Mouse (Mus musculus) midbrain, embryonic 10.5 days (tissue): ENCODE results near the gene Cox6b2. TPM values are rescaled to one million over a fixed set of nuclear protein-coding genes. Genes with fewer than 3 reads are reported as not detected.
"Not testable (repeated sequence)": the region's sequence is repeated elsewhere in the genome, so short reads cannot be mapped to it uniquely, and the experiment has no call there.

ENCODE experiments used
- DNase-seq: peaks from one replicate; pipeline ENCODE4 v3.0.0-alpha.2; 2017; ENCODE audit warnings: low spot score
- H3K27ac ChIP-seq: fragments of 300-500 bp; sonication (generic); replicated peaks from 2 replicates; pipeline ENCODE4 v1.5.1; 2016; ENCODE audit warnings: mild to moderate bottlenecking
- H3K27me3 ChIP-seq: fragments of 300-500 bp; sonication (generic); 2 replicates; pipeline ENCODE4 v1.6.1; 2016; ENCODE audit warnings: low read depth, mild to moderate bottlenecking; ENCODE audit not compliant: poor library complexity, severe bottlenecking
- H3K36me3 ChIP-seq: fragments of 300-500 bp; sonication (generic); 2 replicates; pipeline ENCODE4 v1.6.1; 2016; ENCODE audit warnings: mild to moderate bottlenecking, moderate library complexity
- H3K4me1 ChIP-seq: fragments of 300-500 bp; sonication (generic); 2 replicates; pipeline ENCODE4 v1.6.1; 2016
- H3K4me3 ChIP-seq: fragments of 300-500 bp; sonication (generic); 2 replicates; pipeline ENCODE4 v1.5.1; 2016; ENCODE audit warnings: mild to moderate bottlenecking, moderate library complexity
- H3K9me3 ChIP-seq: fragments of 300-500 bp; sonication (generic); replicated peaks from 2 replicates; pipeline ENCODE4 v1.6.1; 2016; ENCODE audit warnings: mild to moderate bottlenecking
- WGBS: fragments of 180-500 bp; shearing (Covaris S2); methylation state at CpG from one replicate; pipeline ENCODE4 v1.1.7; 2016; 5-methylcytosine and 5-hydroxymethylcytosine counted together
- polyA plus RNA-seq: library from polyadenylated mRNA; unstranded; fragments of >200 nt; fragmentation: Nextera tagmentation; extraction: Ambion mirVana; gene quantifications from 2 replicates; pipeline ENCODE4 v1.2.1, GENCODE M21; 2016

Gene Cox6b2
- polyA plus RNA-seq, result 44.1 and 46.7 TPM in 2 replicates

DNA sequence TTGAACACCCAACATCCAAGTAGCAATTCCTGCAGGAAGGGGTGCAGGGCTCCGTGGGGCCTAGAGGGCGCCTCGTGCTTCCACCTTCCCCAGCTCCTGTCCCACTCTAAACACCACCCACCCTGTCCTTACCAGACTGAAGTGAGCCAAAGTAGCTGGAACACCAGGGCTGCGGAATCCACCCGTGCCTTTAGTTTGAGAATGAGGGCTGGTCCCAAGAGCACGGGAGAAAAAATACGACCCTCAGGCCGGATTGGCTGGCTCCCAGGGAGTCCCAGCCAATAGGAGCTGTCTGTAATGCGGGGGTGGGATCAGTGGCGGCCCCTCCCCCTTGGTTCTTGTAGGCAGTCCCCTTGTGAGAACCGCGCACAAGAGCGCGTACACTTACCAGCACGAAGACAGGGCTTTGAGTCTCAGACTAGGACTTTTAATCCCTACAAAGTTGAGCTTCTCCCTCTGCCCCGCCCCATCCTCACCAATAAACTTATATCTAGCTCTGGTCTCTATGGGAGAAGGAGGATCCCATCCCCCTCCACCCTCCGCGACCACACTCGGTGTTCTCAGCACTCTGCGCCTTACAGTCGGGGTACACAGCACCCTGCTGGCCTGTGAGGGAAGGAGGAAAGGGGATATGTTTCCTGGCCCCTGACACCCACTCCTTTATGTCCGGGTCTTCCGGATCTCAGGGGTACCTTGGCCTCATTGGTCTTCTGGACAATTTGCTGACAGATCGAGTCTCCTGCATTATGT lies at the start of gene Cox6b2:
TSS of gene Cox6b2 (minus strand) at position 274 of the 750 bp plus-strand sequence.
- H3K27ac ChIP-seq, result peak within 1 kb of the TSS; percentile 82
- DNase-seq, result peak; percentile 91
- peaks cover 24% of the 10 kb centered on the region for H3K4me1 ChIP-seq
- H3K9me3 ChIP-seq, result peaks cover 6% of the 10 kb centered on the region
- peak within 1 kb of the TSS; percentile 55 for H3K4me3 ChIP-seq
- peaks cover 13% of the 10 kb centered on the region; the same call in 1 of the 2 replicates for H3K27me3 ChIP-seq
- H3K36me3 ChIP-seq, result no peaks in the 10 kb centered on the region
- 4% methylated on average over 24 of the region's 24 CpGs for WGBS

DNA sequence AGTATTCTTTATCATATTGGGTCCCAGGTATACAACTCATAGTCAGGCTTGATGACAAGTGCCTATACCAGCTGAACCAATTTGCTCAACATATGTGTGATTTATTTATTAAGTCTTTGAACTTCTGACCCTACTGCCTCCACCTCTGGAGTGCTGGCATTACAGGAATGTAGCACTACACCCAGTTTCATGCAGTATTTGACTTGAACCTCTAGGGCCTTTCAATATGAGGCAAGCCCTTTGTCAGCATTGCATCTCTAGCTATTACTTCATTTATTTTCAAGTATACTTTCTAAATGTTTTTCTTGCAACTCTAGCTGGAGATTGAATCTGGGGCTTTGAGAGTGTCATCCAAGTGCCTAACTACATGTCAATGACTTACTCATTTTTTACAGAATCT lies 49.4 kb upstream of the Cox6b2 start:
- Histone ChIP-seq H3K9me3 (no peaks in the 10 kb centered on the region), H3K4me3 (no peak overlapping the region), H3K27me3 (no peaks in the 10 kb centered on the region), H3K4me1 (no peaks in the 10 kb centered on the region), H3K27ac (no peak overlapping the region), H3K36me3 (peaks cover 51% of the 10 kb centered on the region)
- DNase-seq, result no peak

DNA sequence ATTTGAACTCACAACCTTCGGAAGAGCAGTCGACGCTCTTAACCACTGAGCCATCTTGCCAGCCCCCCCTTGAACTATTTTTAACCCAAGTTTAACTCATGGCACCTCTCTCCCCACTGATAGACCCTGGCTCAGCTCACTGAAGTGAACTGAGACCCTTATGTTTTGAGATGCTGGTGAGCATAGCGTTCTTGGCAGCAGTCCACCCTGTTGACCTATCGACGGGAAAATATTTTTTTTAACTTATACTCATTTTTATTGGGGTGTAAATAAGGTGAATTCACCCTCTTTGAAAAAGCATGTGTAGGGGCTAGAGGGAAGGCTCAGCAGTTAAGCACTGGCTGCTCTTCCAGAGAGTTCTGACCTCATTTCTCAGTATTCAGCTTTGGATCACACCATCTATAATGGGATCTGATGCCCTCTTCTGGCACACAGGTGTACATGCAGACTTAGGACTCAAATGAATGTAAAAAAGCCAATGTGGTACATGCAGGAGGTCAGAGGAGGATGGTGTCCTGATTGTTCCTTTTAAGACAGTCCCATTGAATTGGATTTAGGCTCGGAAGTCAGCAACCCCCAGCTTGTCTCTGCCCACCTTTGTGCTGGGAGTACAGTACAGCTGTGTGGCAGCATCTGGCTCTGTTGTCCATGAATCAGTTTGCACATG lies 43.0 kb upstream of the Cox6b2 start:
- Histone ChIP-seq H3K27ac (no peak overlapping the region), H3K36me3 (peaks cover 51% of the 10 kb centered on the region), H3K4me3 (no peak overlapping the region), H3K9me3 (no peaks in the 10 kb centered on the region), H3K4me1 (peaks cover 15% of the 10 kb centered on the region), H3K27me3 (peaks cover 1% of the 10 kb centered on the region; the same call in 1 of the 2 replicates)
- WGBS, result 73% methylated on average over 7 of the region's 7 CpGs
- DNase-seq, result no peak

DNA sequence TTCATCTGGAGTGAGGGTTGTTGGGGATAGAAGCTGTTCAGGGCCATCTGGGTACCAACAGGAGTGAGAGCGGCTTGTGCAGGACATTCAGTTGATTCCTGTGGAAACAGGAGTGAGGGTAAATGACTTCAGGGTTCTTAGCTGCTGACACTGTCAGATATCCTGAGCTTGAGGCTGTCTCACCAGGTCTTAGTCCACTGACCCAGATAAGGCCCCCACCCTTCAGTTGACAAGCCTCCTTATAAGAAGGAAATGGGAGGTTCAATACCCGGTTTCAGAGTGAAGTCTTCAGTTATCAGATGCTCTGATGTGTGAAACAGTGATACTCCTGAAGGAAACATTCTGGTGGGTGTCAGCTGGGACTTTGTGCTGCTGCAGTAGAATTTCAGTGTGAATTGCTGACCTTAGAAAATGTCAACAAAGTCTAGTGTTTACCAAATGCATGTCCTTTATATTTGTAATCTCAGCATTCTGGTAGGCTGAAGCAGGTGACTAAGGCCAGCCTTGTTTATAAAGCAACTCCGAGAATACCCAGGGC lies 41.8 kb upstream of the Cox6b2 start:
- Histone ChIP-seq H3K9me3 (no peaks in the 10 kb centered on the region), H3K27me3 (peaks cover 12% of the 10 kb centered on the region), H3K27ac (no peak overlapping the region), H3K4me1 (peaks cover 15% of the 10 kb centered on the region), H3K4me3 (peak overlapping the region; percentile 80), H3K36me3 (peaks cover 51% of the 10 kb centered on the region)
- 88% methylated on average over 3 of the region's 3 CpGs for WGBS
- no peak for DNase-seq

DNA sequence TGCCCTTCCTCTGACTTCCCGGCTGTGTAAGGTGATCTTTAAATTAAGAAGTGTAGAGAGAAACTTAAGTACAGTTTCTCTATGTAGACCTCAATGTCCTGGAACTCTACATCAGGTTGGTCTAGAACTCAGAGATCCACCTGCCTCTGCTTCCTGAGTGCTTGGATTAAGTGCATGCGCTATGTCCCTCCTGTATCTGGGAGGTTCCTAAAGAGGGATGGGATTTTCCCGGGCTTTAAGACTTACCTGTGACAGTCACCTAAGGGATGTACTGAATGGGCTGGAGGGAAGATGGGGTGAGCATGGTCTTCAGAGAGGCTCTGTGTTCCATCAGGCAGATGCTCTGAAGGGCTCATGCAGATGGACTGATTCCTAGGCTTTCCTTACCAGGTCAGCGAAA lies 40.8 kb upstream of the Cox6b2 start:
- H3K9me3 ChIP-seq, result no peaks in the 10 kb centered on the region
- H3K4me3 ChIP-seq, result peak overlapping the region; percentile 80
- peaks cover 26% of the 10 kb centered on the region for H3K4me1 ChIP-seq
- peaks cover 22% of the 10 kb centered on the region for H3K27me3 ChIP-seq
- 39% methylated on average over 4 of the region's 4 CpGs for WGBS
- peak overlapping the region; percentile 93 for H3K27ac ChIP-seq
- peaks cover 49% of the 10 kb centered on the region for H3K36me3 ChIP-seq
- DNase-seq, result no peak

DNA sequence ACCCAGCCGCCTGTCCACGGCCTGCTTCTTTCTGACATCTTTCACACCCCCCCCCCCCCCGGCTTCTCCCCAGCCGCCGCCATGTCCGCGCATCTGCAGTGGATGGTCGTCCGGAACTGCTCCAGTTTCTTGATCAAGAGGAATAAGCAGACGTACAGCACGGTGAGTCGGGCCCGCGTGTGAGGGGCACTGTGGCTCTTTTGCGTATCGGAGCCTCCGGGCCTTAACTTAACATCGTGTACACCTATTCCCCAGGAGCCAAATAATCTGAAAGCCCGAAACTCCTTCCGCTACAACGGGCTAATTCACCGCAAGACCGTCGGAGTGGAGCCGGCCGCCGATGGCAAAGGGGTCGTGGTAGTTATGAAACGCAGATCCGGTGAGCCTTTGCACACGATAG lies 40.4 kb upstream of the Cox6b2 start:
- peaks cover 29% of the 10 kb centered on the region for H3K4me1 ChIP-seq
- H3K9me3 ChIP-seq, DNase-seq: not testable (repeated sequence)
- peaks cover 26% of the 10 kb centered on the region for H3K27me3 ChIP-seq
- H3K27ac ChIP-seq, result peak overlapping the region; percentile 93
- H3K36me3 ChIP-seq, result peaks cover 48% of the 10 kb centered on the region
- under 1% methylated on average over 31 of the region's 31 CpGs for WGBS
- H3K4me3 ChIP-seq, result peak overlapping the region; percentile 80

DNA sequence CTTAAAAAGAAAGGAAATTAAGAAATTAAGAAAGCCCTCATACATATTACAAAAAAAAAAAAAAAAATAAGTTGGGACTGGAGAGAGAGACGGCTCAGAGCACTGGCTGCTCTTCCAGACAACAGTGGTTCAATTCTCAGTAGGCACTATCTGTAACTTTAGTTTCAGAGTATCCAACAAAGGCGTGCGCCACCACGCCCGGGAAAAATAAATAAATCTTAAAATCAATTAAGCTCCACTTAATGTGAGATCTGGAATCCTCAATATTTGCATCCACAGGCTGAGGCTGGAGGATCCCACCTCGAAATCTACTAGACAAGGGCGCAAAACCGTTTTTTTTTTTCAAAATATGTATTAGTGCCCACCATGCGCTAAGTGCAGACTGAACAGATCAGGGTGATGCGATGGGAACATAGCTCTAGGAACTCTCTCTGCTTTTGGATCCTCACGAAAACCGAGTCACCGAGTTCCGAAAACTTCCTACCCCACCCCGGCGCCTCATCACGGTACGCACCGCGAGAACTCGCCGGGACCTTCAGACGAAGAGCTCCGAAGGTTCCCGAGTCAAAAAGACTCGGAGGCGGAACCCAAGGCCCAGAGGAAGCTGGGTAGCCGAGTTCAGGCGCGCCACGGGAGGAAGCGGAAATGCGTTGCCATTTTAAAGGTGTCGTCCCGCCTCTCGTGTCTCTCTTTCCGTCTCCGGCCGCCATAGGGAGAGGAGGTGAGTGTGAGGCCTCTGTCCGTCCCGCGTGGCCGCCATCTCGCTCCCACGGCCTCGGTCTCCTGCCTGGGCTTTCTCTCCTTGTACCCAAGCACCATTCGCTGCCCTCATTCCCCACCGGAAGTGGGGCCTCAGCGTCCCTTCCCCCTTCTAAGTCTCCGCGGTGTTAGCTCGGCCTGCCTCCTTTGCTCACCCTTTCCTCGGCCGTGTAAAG lies 39.7 kb upstream of the Cox6b2 start, which contains the start of gene Rpl28:
TSS of gene Rpl28 (plus strand) at position 597 of the 935 bp plus-strand sequence.
- no peaks in the 10 kb centered on the region for H3K9me3 ChIP-seq
- WGBS, result 2% methylated on average over 54 of the region's 54 CpGs
- H3K27me3 ChIP-seq, result peaks cover 33% of the 10 kb centered on the region
- H3K4me1 ChIP-seq, result peaks cover 29% of the 10 kb centered on the region
- H3K4me3 ChIP-seq, result peak within 1 kb of the TSS; percentile 80
- H3K36me3 ChIP-seq, result peaks cover 41% of the 10 kb centered on the region
- H3K27ac ChIP-seq, result peak within 1 kb of the TSS; percentile 93
- peak; percentile 96 for DNase-seq

DNA sequence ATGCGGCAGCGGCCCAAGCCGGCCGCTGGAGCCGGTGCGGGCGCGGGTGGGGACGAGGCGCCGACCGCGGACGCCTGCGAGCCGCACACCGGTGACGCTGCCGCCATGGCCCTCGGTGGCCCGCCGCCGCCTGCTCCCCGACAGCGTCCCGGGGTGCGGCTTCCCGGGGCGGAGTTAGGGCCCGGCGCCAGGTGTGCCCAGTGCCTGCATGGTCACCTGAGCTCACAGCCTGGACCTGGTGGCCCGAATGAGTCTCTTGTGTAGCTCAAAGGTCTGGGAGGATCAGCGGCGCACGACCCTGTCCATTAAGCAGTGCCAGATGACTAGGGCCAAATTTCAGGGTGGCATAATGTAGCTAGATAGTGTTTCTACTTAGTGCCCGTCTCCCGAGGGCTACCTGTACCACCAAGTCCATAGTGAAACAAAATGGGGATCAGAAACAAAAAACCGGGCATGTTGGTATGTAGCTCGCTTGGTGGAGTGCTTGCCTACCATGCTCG lies 36.6 kb upstream of the Cox6b2 start, which contains the start of gene Tmem238:
TSS of gene Tmem238 (minus strand) at position 221 of the 500 bp plus-strand sequence.
- WGBS, result 9% methylated on average over 40 of the region's 40 CpGs
- peaks cover 10% of the 10 kb centered on the region for H3K36me3 ChIP-seq
- peaks cover 24% of the 10 kb centered on the region for H3K4me1 ChIP-seq
- no peak for DNase-seq
- no peaks in the 10 kb centered on the region for H3K9me3 ChIP-seq
- peak within 1 kb of the TSS; percentile 62 for H3K4me3 ChIP-seq
- H3K27me3 ChIP-seq, result peaks cover 45% of the 10 kb centered on the region
- peak within 1 kb of the TSS; percentile 89 for H3K27ac ChIP-seq

DNA sequence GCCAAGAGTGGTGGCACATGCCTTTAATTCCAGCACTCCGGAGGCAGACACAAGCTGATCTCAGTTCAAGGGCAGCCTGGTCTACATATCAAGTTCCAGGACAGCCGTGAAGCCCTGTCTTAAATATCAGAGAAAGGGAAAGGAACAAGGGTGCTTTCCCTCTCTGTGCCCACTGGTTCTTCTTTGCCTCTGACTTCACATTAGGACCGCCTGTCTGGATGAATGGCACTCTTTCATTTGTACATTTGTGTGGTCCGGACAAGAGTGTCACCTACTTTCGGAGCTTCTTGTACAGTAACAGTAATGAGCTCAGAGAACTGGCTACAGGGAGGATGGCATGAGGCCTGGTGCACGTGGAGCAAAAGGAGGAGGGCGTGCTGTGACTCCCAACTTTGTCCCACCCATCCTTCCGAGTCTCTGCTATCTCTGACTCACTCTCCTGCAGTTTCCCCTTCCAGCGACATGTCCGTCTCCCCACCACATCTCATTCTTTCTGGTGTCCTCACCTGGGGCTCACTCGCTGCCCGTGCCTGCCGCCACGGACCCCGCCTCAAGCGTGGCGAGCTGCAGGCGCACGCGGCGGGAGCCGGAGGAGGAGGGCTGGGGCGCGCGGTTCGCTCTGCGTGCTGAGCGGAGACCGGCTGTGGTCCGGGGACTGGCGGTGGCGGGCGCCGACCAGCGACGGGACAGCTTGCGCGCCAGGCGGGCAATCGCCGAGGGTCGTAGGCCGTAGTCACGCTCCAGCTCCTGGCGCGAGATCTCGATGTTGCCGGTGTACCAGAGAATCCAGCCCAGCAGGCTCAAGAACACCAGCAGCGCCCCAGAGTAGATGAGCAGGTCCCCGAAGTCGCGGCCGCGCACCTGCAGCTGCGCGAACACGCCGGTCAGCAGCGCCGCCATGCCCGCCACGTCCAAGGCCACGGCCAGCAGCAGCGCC lies 35.9 kb upstream of the Cox6b2 start:
- 3% methylated on average over 64 of the region's 64 CpGs for WGBS
- H3K27me3 ChIP-seq, result peaks cover 45% of the 10 kb centered on the region

DNA sequence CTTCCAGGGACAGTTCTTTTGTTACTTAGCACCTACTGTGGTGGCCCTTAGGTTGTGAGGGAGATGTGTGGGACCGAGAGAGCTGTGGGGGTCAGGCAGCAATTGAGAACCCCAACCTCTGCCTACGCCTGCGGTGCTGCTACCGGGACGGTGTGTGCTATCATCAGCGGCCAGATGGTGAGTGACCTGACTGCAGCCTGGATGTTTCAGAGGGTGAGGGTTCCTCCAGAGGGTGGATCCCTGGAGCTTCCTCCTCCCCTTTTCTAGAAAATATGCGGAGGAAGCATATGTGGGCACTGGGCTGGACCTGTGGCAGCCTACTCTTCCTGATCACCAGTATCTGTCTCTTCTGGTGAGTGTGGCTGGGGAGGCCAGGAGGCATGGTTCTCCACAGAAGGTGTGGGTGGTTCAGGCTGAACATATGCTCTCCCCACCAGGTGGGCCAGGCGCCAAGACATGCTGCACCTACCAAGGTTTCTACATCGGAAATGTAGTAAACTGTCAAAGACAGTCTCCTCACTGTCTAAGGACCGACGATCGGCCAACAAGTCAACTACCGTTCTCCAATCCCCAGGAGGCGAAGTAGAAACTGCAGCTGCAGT lies 30.9 kb upstream of the Cox6b2 start:
- Histone ChIP-seq H3K27ac (no peak overlapping the region), H3K9me3 (no peaks in the 10 kb centered on the region), H3K4me1 (peaks cover 26% of the 10 kb centered on the region), H3K4me3 (no peak overlapping the region), H3K27me3 (peaks cover 53% of the 10 kb centered on the region), H3K36me3 (no peaks in the 10 kb centered on the region)
- DNase-seq, result no peak
- whole genome bisulfite sequencing, result 87% methylated on average over 14 of the region's 14 CpGs

More for the DNA sequence above, 35.9 kb upstream of the Cox6b2 start:
- H3K27ac ChIP-seq, result peak overlapping the region; percentile 89
- DNase-seq, result peak; percentile 83
- H3K36me3 ChIP-seq, result peaks cover 3% of the 10 kb centered on the region
- H3K4me1 ChIP-seq, result peaks cover 17% of the 10 kb centered on the region
- H3K4me3 ChIP-seq, result peak overlapping the region; percentile 62
- H3K9me3 ChIP-seq, result no peaks in the 10 kb centered on the region

DNA sequence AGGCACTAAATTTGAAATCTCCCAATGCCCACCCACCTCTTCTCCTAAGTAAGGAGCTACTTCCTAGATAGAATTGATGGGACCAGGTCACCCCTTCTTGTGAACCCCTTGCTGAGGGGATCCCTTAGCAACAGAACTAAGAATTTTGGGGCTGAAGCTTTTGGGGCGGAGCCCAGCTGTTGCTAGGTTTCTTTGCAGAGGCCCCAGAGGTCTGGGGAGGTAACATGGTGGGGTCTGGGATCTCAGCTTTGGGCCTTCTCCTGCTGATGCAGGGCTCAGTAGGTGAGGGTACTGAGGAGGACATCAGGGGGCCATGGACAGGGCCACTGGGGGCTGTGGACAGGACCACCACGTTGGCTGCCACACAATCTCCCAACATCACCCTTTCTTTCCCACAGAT lies 29.9 kb upstream of the Cox6b2 start, which contains the start of the genes Il11 and Tmem190:
TSS of gene Il11 (minus strand) at position 101 of the 400 bp plus-strand sequence.
TSS of gene Tmem190 (plus strand) at position 179 of the 400 bp plus-strand sequence.
- Histone ChIP-seq H3K4me1 (peaks cover 28% of the 10 kb centered on the region), H3K36me3 (no peaks in the 10 kb centered on the region), H3K27ac (no peak within 1 kb of the TSS; the same call in 1 of the 2 replicates), H3K9me3 (no peaks in the 10 kb centered on the region), H3K4me3 (no peak within 1 kb of the TSS), H3K27me3 (peaks cover 53% of the 10 kb centered on the region)
- 81% methylated on average over 2 of the region's 2 CpGs for WGBS
- no peak for DNase-seq
